Mouse (Mus musculus) duodenum, adult 2 months (tissue): ENCODE data around the gene Tln1. TPM values are rescaled to one million over a fixed set of nuclear protein-coding genes. Genes with fewer than 3 reads are reported as not detected.

Experiments used
- polyA plus RNA-seq: library from polyadenylated mRNA; depleted of rRNA; stranded (reverse); fragments of >200 nt; gene quantifications from 2 replicates; pipeline ENCODE4 v1.2.3, GENCODE M21; 2012; ENCODE audit warnings: low replicate concordance; rRNA removed

Tln1 gene
- 45.3 and 46.9 TPM in 2 replicates for polyA plus RNA-seq

GRCm38 (mm10) chr4:43561997-43562768 is at the start of gene Tln1, which contains the start of gene Creb3:
Tln1 (minus strand) TSS chr4:43562691.
Creb3 (plus strand) TSS chr4:43562332.

GRCm38 (mm10) chr4:43584444-43585416 is 22.2 kb upstream of the Tln1 start, which contains the start of gene Msmp:
Msmp (minus strand) TSS chr4:43584494.

DNA sequence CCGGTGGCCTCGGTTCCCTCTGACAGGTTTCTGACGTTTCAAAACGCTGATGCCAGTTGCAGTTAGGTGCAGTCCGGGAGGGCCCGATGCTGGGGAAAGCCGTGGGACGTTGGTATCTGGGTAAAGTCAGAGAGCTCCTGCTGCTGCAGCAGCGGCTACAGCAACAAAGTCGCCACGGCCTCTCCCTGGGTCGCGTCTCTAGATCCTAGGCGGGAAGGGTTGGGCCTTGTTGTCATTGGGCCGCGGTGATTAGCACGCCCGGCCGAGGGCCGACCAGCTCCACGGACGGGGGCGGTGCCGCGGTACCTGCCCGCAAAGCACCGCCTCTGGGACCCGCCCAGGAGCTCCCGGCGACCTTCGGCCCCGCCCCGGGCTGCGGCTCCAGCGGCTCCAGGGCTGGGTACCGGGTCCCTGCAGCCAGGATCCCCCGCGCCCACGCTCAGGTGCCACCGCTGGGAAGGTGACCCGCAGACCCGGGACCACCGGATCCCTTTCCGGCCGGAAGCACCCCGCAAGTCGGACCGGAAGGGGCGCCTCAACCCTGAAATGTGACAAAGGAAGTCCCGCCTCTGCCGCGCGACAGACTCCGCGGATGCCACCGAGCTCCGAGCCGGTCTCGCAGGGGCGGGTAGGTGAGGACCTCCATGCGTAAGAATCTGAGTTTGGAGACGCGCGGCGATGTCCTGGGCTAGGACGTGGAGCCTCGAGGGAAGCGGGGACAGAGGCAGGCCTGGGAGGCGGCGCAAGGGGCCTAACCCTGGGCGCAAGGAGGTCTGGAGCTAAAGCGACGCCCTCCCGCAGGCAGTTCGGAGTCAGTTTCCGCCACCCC is 16.1 kb upstream of the Tln1 start, which contains the start of the genes Rgp1 and Gba2:
Gene Rgp1 (plus strand): TSS at position 340 of the 829 bp plus-strand sequence.
Gene Gba2 (minus strand): TSS at position 498 of the 829 bp plus-strand sequence.

GRCm38 (mm10) chr4:43506536-43507185 is 55.8 kb downstream of the Tln1 start, which contains the start of gene Car9:
Car9 (plus strand) TSS chr4:43506966.

GRCm38 (mm10) chr4:43499407-43500333 is 62.8 kb downstream of the Tln1 start, which contains the start of gene Arhgef39:
Arhgef39 (minus strand) TSS chr4:43499695.

GRCm38 (mm10) chr4:43492821-43493185 is 69.7 kb downstream of the Tln1 start, which contains the start of gene Ccdc107:
Ccdc107 (plus strand) TSS chr4:43492900.

DNA sequence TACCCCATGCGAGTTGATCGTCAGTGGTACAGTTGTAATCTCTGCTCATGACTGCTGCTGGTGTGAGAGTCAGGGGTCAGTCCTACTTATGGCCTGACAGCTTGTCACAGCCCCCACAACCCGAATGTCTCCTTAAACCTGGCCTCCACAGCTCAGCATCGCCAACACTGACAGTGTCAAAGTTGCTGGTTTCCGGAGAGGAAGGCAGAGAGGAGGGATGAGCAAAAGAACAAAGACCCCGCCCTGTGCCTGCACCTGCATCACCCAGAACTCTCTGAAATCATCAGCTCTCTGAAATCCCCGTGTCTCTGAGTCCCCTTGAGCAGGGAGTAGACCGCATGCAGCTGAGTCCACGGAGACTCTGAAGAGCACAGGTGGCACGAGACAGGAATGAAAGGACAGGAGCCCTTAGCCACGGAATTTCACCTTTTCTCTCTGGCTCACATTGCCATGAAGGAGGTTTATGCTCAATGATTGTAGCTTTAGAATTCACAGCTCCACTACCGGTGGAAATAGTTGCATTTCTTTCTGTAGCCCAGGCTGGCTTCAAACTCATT is 78.9 kb downstream of the Tln1 start, which contains the start of gene Sit1:
Gene Sit1 (minus strand): TSS at position 200 of the 557 bp plus-strand sequence.

Other genes with a start within 250 kb of the Tln1 start
- 8.1 and 9.9 TPM in 2 replicates for gene Rusc2, start 180.7 kb downstream of the Tln1 start, polyA plus RNA-seq
- 0.15 and 0.32 TPM in 2 replicates for gene Fam166b, start 133.6 kb downstream of the Tln1 start, polyA plus RNA-seq
- 82.2 and 96.7 TPM in 2 replicates for gene Tesk1, start 120.8 kb downstream of the Tln1 start, polyA plus RNA-seq
- gene Cd72, start 108.1 kb downstream of the Tln1 start, polyA plus RNA-seq = 2.3 and 3.4 TPM in 2 replicates
- 1.0 and 1.3 TPM in 2 replicates for gene Sit1, start 79.0 kb downstream of the Tln1 start, polyA plus RNA-seq
- gene Ccdc107, start 69.8 kb downstream of the Tln1 start, polyA plus RNA-seq = 470 and 876 TPM in 2 replicates
- gene Arhgef39, start 63.0 kb downstream of the Tln1 start, polyA plus RNA-seq = 41.0 and 46.8 TPM in 2 replicates
- gene Car9, start 55.7 kb downstream of the Tln1 start, polyA plus RNA-seq = 55.7 and 182 TPM in 2 replicates
- 26.4 and 45.4 TPM in 2 replicates for gene Tpm2, start 38.9 kb downstream of the Tln1 start, polyA plus RNA-seq
- gene Creb3, start 359 bp downstream of the Tln1 start, polyA plus RNA-seq = 123 and 169 TPM in 2 replicates
- 27.0 and 43.1 TPM in 2 replicates for gene Rgp1, start 16.0 kb upstream of the Tln1 start, polyA plus RNA-seq
- 6.5 and 8.3 TPM in 2 replicates for gene Gba2, start 16.2 kb upstream of the Tln1 start, polyA plus RNA-seq
- 0.26 TPM in 1 of 2 replicates, not detected in the other for gene Msmp, start 21.8 kb upstream of the Tln1 start, polyA plus RNA-seq
- gene Npr2, start 69.2 kb upstream of the Tln1 start, polyA plus RNA-seq = 4.7 and 10.2 TPM in 2 replicates
- 0.52 and 0.68 TPM in 2 replicates for gene Spag8, start 90.9 kb upstream of the Tln1 start, polyA plus RNA-seq
- gene Hint2, start 93.8 kb upstream of the Tln1 start, polyA plus RNA-seq = 62.8 and 89.1 TPM in 2 replicates
- gene Tmem8b, start 106.3 kb upstream of the Tln1 start, polyA plus RNA-seq = 4.5 and 6.5 TPM in 2 replicates
- not detected in 2 replicates for gene Fam221b, start 106.5 kb upstream of the Tln1 start, polyA plus RNA-seq
- gene Olfr70, start 138.1 kb upstream of the Tln1 start, polyA plus RNA-seq = not detected in 2 replicates
- gene Olfr71, start 147.6 kb upstream of the Tln1 start, polyA plus RNA-seq = not detected in 2 replicates
- 2.7 and 2.8 TPM in 2 replicates for gene Hrct1, start 164.5 kb upstream of the Tln1 start, polyA plus RNA-seq
- gene Spaar, start 167.3 kb upstream of the Tln1 start, polyA plus RNA-seq = 0.65 and 0.94 TPM in 2 replicates
- not detected in 2 replicates for gene Olfr159, start 208.3 kb upstream of the Tln1 start, polyA plus RNA-seq